Mouse (Mus musculus) C2C12 (cell line): ENCODE data around the gene Aif1l. TPM values are rescaled to one million over a fixed set of nuclear protein-coding genes. Genes with fewer than 3 reads are reported as not detected.

Experiments
- H3K27me3 ChIP-seq: one replicate; pipeline ENCODE4 v1.6.1; 2011; ENCODE audit not compliant: control insufficient read depth, insufficient read depth, insufficient read length
- H3K36me3 ChIP-seq: one replicate; pipeline ENCODE4 v1.6.1; 2011; ENCODE audit not compliant: control insufficient read depth, insufficient read depth
- H3K4me3 ChIP-seq: one replicate; pipeline ENCODE4 v1.5.1; 2011; ENCODE audit warnings: mild to moderate bottlenecking, control low read depth; ENCODE audit not compliant: poor library complexity, insufficient read depth, severe bottlenecking
- H3K79me2 ChIP-seq: one replicate; pipeline ENCODE4 v1.6.1; 2011; ENCODE audit not compliant: control insufficient read depth, insufficient read depth
- H3K79me3 ChIP-seq: one replicate; pipeline ENCODE4 v1.6.1; 2011; ENCODE audit warnings: low read depth, control low read depth
- H3ac ChIP-seq: one replicate; pipeline ENCODE3; 2011; ENCODE audit warnings: low read depth; ENCODE audit not compliant: control insufficient read depth, insufficient read length
- CEBPB ChIP-seq: IDR thresholded peaks from one replicate; pipeline ENCODE4 v1.6.1; 2011; ENCODE audit warnings: low read depth, mild to moderate bottlenecking, control low read depth, moderate library complexity
- CTCF ChIP-seq: IDR thresholded peaks from one replicate; pipeline ENCODE4 v1.5.1; 2011; ENCODE audit not compliant: control insufficient read depth, insufficient read depth, insufficient read length
- FOSL1 ChIP-seq: IDR thresholded peaks from one replicate; pipeline ENCODE4 v1.8.0; 2011; ENCODE audit warnings: mild to moderate bottlenecking, low read length; ENCODE audit not compliant: poor library complexity, insufficient read depth, severe bottlenecking
- MAX ChIP-seq: IDR thresholded peaks from one replicate; pipeline ENCODE4 v1.6.1; 2011; ENCODE audit warnings: mild to moderate bottlenecking, control low read depth
- MYOD1 ChIP-seq: IDR thresholded peaks from one replicate; pipeline ENCODE4 v1.6.1; 2011; ENCODE audit warnings: low read depth; ENCODE audit not compliant: control insufficient read depth, insufficient read length
- MYOG ChIP-seq: IDR thresholded peaks from one replicate; pipeline ENCODE4 v1.6.1; 2011; ENCODE audit not compliant: control insufficient read depth, insufficient read length; ENCODE audit errors: extremely low read depth
- USF1 ChIP-seq: IDR thresholded peaks from one replicate; pipeline ENCODE4 v1.6.1; 2011; ENCODE audit warnings: low read depth, mild to moderate bottlenecking, control low read depth, moderate library complexity
- long read RNA-seq, 2 experiments: library from polyadenylated mRNA; unstranded; transcript quantifications; one replicate each; pipeline ENCODE4 v2.0.0; 2019 to 2020
- polyA plus RNA-seq: library from polyadenylated mRNA; unstranded; fragments of >200 nt; fragmentation: generic; extraction: Trizol; gene quantifications from one replicate; pipeline ENCODE4 v1.2.1, GENCODE M21; 2012; ENCODE audit warnings: missing spikeins

The Aif1l gene
- 55.4 TPM for polyA plus RNA-seq
- long read RNA-seq, experiment 1, transcript Aif1l-201 (6 exons, 3,117 nt), result major isoform, 45 of 55 reads
- long read RNA-seq, experiment 1, partial matches to known transcripts, result 0 of 55 reads
- long read RNA-seq, experiment 1, other reads (novel, unspliced or antisense), result 10 of 55 reads
- long read RNA-seq, experiment 2, transcript Aif1l-201 (6 exons, 3,117 nt), result major isoform, 251 of 294 reads
- long read RNA-seq, experiment 2, partial matches to known transcripts, result 1 of 294 reads
- long read RNA-seq, experiment 2, other reads (novel, unspliced or antisense), result 37 of 294 reads

DNA sequence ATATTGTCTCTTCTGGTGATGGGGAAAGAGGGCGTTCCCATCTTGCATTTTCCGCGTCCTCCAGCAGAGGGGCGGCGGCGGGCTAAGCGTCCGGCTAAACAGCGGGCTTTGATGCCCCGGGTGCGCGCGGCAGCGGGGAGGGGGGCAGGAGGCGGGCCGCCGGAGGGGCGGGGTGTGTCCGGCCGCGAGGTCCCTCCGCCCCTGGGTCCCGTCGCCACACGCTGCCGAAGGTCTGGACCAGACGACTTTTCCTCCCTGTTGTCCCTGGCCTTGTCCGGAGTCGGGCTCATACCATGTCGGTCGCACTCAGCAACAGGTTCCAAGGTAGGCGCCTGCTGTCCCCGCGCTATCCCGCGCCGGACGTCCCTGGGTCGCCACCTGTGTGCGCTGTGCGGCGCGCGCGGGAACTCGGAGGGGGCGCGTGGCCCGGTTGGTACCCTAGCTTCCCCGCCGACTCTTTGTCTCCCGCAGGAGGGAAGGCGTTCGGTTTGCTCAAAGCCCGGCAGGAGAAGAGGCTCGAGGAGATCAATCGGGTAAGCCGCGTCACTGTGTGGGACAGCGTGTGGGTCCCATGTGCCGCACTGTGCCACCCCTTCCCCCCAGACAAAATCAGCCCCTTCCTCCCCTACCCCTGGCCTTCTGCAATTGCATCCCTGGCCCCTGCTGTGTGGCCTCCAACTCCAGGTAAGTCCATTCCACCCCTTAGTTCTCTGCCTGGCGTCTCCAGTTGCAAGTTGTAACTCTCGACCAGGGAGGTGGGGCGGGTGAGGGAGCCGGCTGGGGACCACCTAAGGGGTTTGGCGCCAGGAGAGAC lies at the start of gene Aif1l:
Aif1l (plus strand) TSS at position 82 of the 814 bp plus-strand sequence.
- TF ChIP-seq CEBPB, result no peak
- no peak for TF ChIP-seq CTCF
- TF ChIP-seq USF1, result no peak
- TF ChIP-seq FOSL1, result no peak
- TF ChIP-seq MYOG, result no peak
- no peak for TF ChIP-seq MYOD1
- no peak for TF ChIP-seq MAX

DNA sequence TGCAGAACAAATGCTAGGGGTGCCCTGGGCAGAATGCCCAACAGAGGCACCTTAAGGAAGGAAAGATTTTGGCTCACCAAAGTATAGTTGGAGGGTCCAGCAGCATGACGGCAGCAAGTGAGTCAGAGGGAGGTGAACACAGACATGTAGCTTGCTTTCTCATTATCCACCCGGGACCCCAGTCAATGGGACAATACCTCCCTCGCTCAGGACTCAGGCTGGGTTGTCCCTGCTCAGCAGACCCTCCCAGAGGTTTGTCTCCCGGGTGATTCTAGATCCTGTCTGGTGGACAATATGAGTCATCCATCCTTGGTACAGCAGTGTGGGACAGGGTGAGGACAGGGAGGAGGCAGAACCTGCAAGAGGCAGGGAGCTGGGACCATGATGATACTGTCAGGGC lies 49.0 kb upstream of the Aif1l start:
- H3K79me2 ChIP-seq, result no peaks in the 10 kb centered on the region
- H3K4me3 ChIP-seq, result no peak overlapping the region
- TF ChIP-seq CTCF (no peak), FOSL1 (peak; percentile 19)
- no peak overlapping the region for H3ac ChIP-seq
- H3K79me3 ChIP-seq, result no peaks in the 10 kb centered on the region
- H3K36me3 ChIP-seq, result no peaks in the 10 kb centered on the region
- no peaks in the 10 kb centered on the region for H3K27me3 ChIP-seq

More for the DNA sequence above, at the start of gene Aif1l:
- Histone ChIP-seq H3ac (peak within 1 kb of the TSS; percentile 64), H3K79me3 (no peaks in the 10 kb centered on the region), H3K4me3 (peak within 1 kb of the TSS; percentile 37), H3K36me3 (no peaks in the 10 kb centered on the region), H3K27me3 (no peaks in the 10 kb centered on the region), H3K79me2 (no peaks in the 10 kb centered on the region)

DNA sequence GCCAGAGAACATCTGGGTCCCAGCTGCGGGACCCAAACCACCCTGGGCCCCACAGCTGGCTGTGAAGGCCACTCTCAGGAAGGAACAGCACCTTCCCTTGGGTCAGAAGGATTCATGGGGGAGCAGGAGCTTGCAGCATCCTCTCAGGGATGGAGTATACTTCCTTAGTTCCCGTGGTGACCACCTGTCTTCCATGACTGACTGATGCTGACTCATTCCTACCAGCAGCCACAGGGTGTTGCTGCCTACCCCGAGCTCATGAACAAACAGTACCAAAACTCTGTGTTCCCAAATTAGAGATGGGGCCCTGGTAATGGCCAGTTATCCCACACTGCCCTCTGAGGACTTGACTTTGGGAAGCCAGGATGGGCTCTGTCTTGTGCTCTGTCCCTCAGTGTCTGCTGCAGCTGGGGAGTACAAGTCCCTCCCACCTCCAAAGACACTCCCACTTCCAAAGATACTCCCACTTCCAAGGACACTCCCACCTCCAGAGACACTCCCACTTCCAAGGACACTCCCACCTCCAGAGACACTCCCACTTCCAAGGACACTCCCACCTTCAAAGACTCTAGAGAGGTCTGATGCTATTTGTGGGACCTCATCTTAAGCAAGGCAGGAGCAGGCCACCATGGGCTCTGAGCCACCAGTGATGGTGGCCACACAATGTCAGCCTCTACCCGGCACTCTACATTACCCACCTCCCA lies 48.1 kb upstream of the Aif1l start:
- TF ChIP-seq MYOG, result no peak
- TF ChIP-seq CTCF, result no peak
- TF ChIP-seq USF1, result no peak
- peak; percentile 75 for TF ChIP-seq MYOD1
- TF ChIP-seq FOSL1, result no peak
- no peak for TF ChIP-seq MAX
- no peak overlapping the region for H3K4me3 ChIP-seq

DNA sequence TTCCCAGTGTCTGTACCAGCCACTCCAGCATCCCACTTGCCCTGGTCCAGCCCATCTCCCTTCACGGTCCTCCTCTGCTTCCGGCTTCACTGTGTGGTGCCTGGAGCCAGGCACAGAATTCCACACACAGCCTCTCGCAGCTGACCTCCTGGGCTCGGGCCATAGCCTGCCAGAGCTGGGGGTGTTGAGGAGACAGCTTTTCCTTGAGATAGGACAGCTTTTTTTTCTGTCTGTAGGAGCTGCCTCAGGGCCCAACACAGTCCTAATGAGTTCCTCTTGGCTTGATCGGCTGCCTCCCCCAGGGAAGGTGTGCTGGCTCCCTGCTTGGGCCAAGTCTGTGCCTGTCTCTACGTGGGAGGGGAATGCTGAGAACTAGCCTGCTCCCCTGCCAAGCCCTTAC lies 45.9 kb upstream of the Aif1l start:
- Histone ChIP-seq H3K36me3 (no peaks in the 10 kb centered on the region), H3K79me3 (no peaks in the 10 kb centered on the region), H3ac (no peak overlapping the region), H3K4me3 (no peak overlapping the region), H3K79me2 (no peaks in the 10 kb centered on the region), H3K27me3 (no peaks in the 10 kb centered on the region)
- no peak for TF ChIP-seq MYOG
- TF ChIP-seq MYOD1, result no peak
- TF ChIP-seq CEBPB, result no peak
- TF ChIP-seq USF1, result no peak
- TF ChIP-seq CTCF, result no peak
- no peak for TF ChIP-seq FOSL1
- no peak for TF ChIP-seq MAX

More for the DNA sequence above, 48.1 kb upstream of the Aif1l start:
- no peaks in the 10 kb centered on the region for H3K36me3 ChIP-seq
- no peaks in the 10 kb centered on the region for H3K79me2 ChIP-seq
- H3K79me3 ChIP-seq, result no peaks in the 10 kb centered on the region
- no peak overlapping the region for H3ac ChIP-seq
- H3K27me3 ChIP-seq, result no peaks in the 10 kb centered on the region

DNA sequence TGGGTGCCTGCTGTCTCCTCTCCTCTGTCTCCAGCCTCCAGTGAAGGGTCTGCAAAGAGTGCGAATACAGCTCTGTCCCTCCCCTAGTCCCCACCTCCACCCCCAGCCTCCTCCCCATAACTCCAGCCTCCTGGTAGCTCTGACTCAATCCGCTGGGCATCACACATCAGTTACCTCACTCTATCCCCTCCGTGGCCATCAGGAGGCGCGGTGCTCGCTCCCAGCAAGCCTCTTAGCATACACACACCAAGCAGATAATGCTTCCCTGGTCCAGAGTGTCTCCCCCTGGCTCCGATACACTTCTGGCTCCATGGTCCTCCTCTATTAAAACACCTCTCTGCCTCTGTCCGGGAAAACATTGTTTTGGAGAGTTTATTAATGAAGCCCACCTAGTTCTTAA lies 45.3 kb upstream of the Aif1l start:
- H3K79me3 ChIP-seq, result no peaks in the 10 kb centered on the region
- H3K27me3 ChIP-seq, result no peaks in the 10 kb centered on the region
- no peaks in the 10 kb centered on the region for H3K79me2 ChIP-seq
- H3K4me3 ChIP-seq, result no peak overlapping the region
- no peaks in the 10 kb centered on the region for H3K36me3 ChIP-seq
- TF ChIP-seq USF1 (no peak), MAX (no peak)
- no peak overlapping the region for H3ac ChIP-seq

DNA sequence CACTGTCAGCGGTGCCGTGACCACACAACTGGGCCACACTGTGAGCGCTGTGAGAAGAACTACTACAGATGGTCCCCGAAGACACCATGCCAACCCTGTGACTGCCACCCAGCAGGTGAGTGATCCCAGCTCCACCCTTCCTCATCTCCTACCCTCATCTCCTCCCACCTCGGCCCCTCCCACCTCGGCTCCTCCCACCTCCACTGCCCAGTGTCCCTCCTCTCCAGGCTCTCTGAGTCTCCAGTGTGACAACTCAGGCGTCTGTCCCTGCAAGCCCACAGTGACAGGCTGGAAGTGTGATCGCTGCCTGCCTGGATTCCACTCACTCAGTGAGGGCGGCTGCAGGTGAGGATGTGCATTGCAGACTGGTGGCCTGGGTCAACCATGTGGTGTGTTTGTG lies 44.3 kb upstream of the Aif1l start:
- no peak overlapping the region for H3ac ChIP-seq
- H3K79me3 ChIP-seq, result no peaks in the 10 kb centered on the region
- H3K79me2 ChIP-seq, result no peaks in the 10 kb centered on the region
- TF ChIP-seq MAX, result no peak
- TF ChIP-seq CEBPB, result no peak
- no peak for TF ChIP-seq CTCF
- no peak for TF ChIP-seq MYOD1
- no peak for TF ChIP-seq MYOG
- no peak for TF ChIP-seq FOSL1
- no peak for TF ChIP-seq USF1
- no peak overlapping the region for H3K4me3 ChIP-seq
- H3K27me3 ChIP-seq, result no peaks in the 10 kb centered on the region
- H3K36me3 ChIP-seq, result no peaks in the 10 kb centered on the region
